Mouse (Mus musculus) left cerebral cortex, postnatal 10 days (tissue): ENCODE results near the gene Sema3g. TPM values are rescaled to one million over a fixed set of nuclear protein-coding genes. Genes with fewer than 3 reads are reported as not detected.

Experiments
- DNase-seq, 2 experiments: peaks; one replicate each; pipeline ENCODE4 v3.0.0; 2021 to 2022; ENCODE audit warnings: low spot score in 2 of 2, mixed read lengths in 1 of 2; ENCODE audit errors: extremely low spot score in 1 of 2
- intact Hi-C: fragments of 180-260 bp; cut with DNase I; formaldehyde crosslinking; loops from one replicate; pipeline ENCODE4 v1.15.1; 2025
- total RNA-seq, 2 experiments: library from RNA; stranded (reverse); gene quantifications; 2 replicates each; pipeline ENCODE4 v1.2.3; 2021

The Sema3g gene
- total RNA-seq, 2 experiments from 2014 or later: 3.6 to 4.4 TPM

GRCm38 (mm10) chr14:31213868-31214267, 3.8 kb upstream of the Sema3g start:
- intact Hi-C loops: loop anchor here (10.0 kb wide), 1 partner anchor 111 kb away; the partner anchor contains the start of gene Dnah1
- no peak for DNase-seq

- intact Hi-C loops: loop anchor here (10.0 kb wide), 1 partner anchor 110 kb away; the partner anchor contains the start of gene Dnah1
Observed at GRCm38 (mm10) chr14:31214684-31215083, 3.0 kb upstream of the Sema3g start.

GRCm38 (mm10) chr14:31215157-31216002, 2.3 kb upstream of the Sema3g start:
- intact Hi-C loops: loop anchor here (10.0 kb wide), 1 partner anchor 109 kb away; the partner anchor contains the start of gene Dnah1
- DNase-seq: peak; percentile 56 to 69

More at GRCm38 (mm10) chr14:31214684-31215083, 3.0 kb upstream of the Sema3g start:
- DNase-seq: no peak

- intact Hi-C loops: loop anchor here (10.0 kb wide), 1 partner anchor 108 kb away; the partner anchor contains the start of gene Dnah1
- DNase-seq: no peak
Observed at GRCm38 (mm10) chr14:31216846-31217245, 814 bp upstream of the Sema3g start, which contains the start of gene Nisch. Gene Nisch, minus strand, starts transcription at chr14:31216946.

- intact Hi-C loops: no loop called here
- peak; percentile 53 to 75 for DNase-seq
Observed at GRCm38 (mm10) chr14:31226978-31227377, 9.3 kb downstream of the Sema3g start.

GRCm38 (mm10) chr14:31228234-31228633, 10.6 kb downstream of the Sema3g start:
- intact Hi-C loops: no loop called here
- peak in 1 of 2 experiments; percentile 52 for DNase-seq

- intact Hi-C loops: no loop called here
Observed at GRCm38 (mm10) chr14:31230442-31230841, 12.8 kb downstream of the Sema3g start.

GRCm38 (mm10) chr14:31232404-31233069, 14.9 kb downstream of the Sema3g start:
- DNase-seq: peak in 1 of 2 experiments; percentile 29
- intact Hi-C loops: no loop called here

More at GRCm38 (mm10) chr14:31230442-31230841, 12.8 kb downstream of the Sema3g start:
- peak in 1 of 2 experiments; percentile 13 for DNase-seq

- intact Hi-C loops: no loop called here
- DNase-seq: peak in 1 of 2 experiments; percentile 71
Observed at GRCm38 (mm10) chr14:31233070-31233995, 15.7 kb downstream of the Sema3g start.

GRCm38 (mm10) chr14:31233996-31234591, 16.4 kb downstream of the Sema3g start:
- peak; percentile 70 to 84 for DNase-seq
- intact Hi-C loops: no loop called here

GRCm38 (mm10) chr14:31237101-31237882, 19.6 kb downstream of the Sema3g start:
- peak in 1 of 2 experiments; percentile 13 for DNase-seq
- intact Hi-C loops: no loop called here

- no peak for DNase-seq
- intact Hi-C loops: no loop called here
Observed at GRCm38 (mm10) chr14:31240528-31240927, 22.9 kb downstream of the Sema3g start.

GRCm38 (mm10) chr14:31244777-31245176, 27.1 kb downstream of the Sema3g start:
- DNase-seq: no peak
- intact Hi-C loops: no loop called here

GRCm38 (mm10) chr14:31245946-31246345, 28.3 kb downstream of the Sema3g start:
- intact Hi-C loops: no loop called here
- no peak for DNase-seq

GRCm38 (mm10) chr14:31248396-31248795, 30.7 kb downstream of the Sema3g start:
- intact Hi-C loops: no loop called here

GRCm38 (mm10) chr14:31250222-31251083, 32.8 kb downstream of the Sema3g start:
- intact Hi-C loops: loop anchor here (5.0 kb wide), 1 partner anchor 43 kb away; the partner anchor contains the start of gene Tnnc1
- DNase-seq: peak in 1 of 2 experiments; percentile 23

More at GRCm38 (mm10) chr14:31248396-31248795, 30.7 kb downstream of the Sema3g start:
- DNase-seq: no peak
